Mouse (Mus musculus): ENCODE measurements at regions not wholly inside any gene's neighbourhood (a gene's known extent, or its start where the extent isn't known, plus 50 kb on each side); places are given as distances from the start of the nearest gene placed in this dataset.
A peak's percentile ranks its signal among the peaks of the same experiment; 100 is the strongest.

- ATAC-seq (replicated peaks; ENCODE audit: low FRiP score): no peak
- H3K27ac ChIP-seq: no peak overlapping the region
- no peaks in the 10 kb centered on the region for H3K9me3 ChIP-seq (replicated peaks)
- H3K27me3 ChIP-seq: no peaks in the 10 kb centered on the region
- H3K9ac ChIP-seq: no peak overlapping the region
- H3K4me2 ChIP-seq: no peak overlapping the region
- 92% methylated on average over 5 of the region's 5 CpGs for WGBS
- H3K36me3 ChIP-seq: no peaks in the 10 kb centered on the region
- H3K4me1 ChIP-seq: peaks cover 22% of the 10 kb centered on the region
- H3K4me3 ChIP-seq (replicated peaks): no peak overlapping the region
Observed at GRCm38 (mm10) chr14:60527951-60528350, 105.8 kb upstream of the Spata13 start.

GRCm38 (mm10) chr14:60528520-60528919, 105.3 kb upstream of the Spata13 start:
- Histone ChIP-seq H3K9me3 (replicated peaks) (no peaks in the 10 kb centered on the region), H3K4me1 (peaks cover 21% of the 10 kb centered on the region), H3K4me3 (replicated peaks) (no peak overlapping the region), H3K27ac (no peak overlapping the region), H3K27me3 (no peaks in the 10 kb centered on the region), H3K9ac (no peak overlapping the region), H3K4me2 (no peak overlapping the region), H3K36me3 (no peaks in the 10 kb centered on the region)
- no peak for ATAC-seq (replicated peaks; ENCODE audit: low FRiP score)
- 87% methylated on average over 7 of the region's 7 CpGs for WGBS

- ATAC-seq (replicated peaks; ENCODE audit: low FRiP score): no peak
- no peak overlapping the region for H3K4me2 ChIP-seq
- H3K9me3 ChIP-seq (replicated peaks): no peaks in the 10 kb centered on the region
- no peaks in the 10 kb centered on the region for H3K36me3 ChIP-seq
- no peaks in the 10 kb centered on the region for H3K27me3 ChIP-seq
- 0 out of 2 replicates have a peak overlapping the region, but pooled peaks have one; percentile 9 for H3K27ac ChIP-seq
- peaks cover 26% of the 10 kb centered on the region for H3K4me1 ChIP-seq
- no peak overlapping the region for H3K9ac ChIP-seq
- H3K4me3 ChIP-seq (replicated peaks): no peak overlapping the region
- WGBS: 78% methylated on average over 3 of the region's 3 CpGs
Observed at GRCm38 (mm10) chr14:60529022-60529421, 104.8 kb upstream of the Spata13 start.

- H3K27me3 ChIP-seq: no peaks in the 10 kb centered on the region
- ATAC-seq (replicated peaks; ENCODE audit: low FRiP score): 0 out of 2 replicates have a peak, but pooled peaks have one; percentile 10
- WGBS: 53% methylated on average over 7 of the region's 7 CpGs
- no peaks in the 10 kb centered on the region for H3K9me3 ChIP-seq (replicated peaks)
- H3K4me1 ChIP-seq: peaks cover 26% of the 10 kb centered on the region
- H3K9ac ChIP-seq: no peak overlapping the region
- H3K4me2 ChIP-seq: no peak overlapping the region
- H3K4me3 ChIP-seq (replicated peaks): no peak overlapping the region
- H3K36me3 ChIP-seq: no peaks in the 10 kb centered on the region
- peak overlapping the region; percentile 20; the same call in 1 of the 2 replicates for H3K27ac ChIP-seq
Observed at GRCm38 (mm10) chr14:60529646-60530347, 104.0 kb upstream of the Spata13 start.

- Histone ChIP-seq H3K9me3 (replicated peaks) (no peaks in the 10 kb centered on the region), H3K4me2 (no peak overlapping the region), H3K36me3 (no peaks in the 10 kb centered on the region), H3K9ac (no peak overlapping the region), H3K4me1 (peaks cover 26% of the 10 kb centered on the region), H3K4me3 (replicated peaks) (no peak overlapping the region), H3K27ac (peak overlapping the region; percentile 20; the same call in 1 of the 2 replicates), H3K27me3 (no peaks in the 10 kb centered on the region)
- WGBS: 24% methylated on average over 6 of the region's 6 CpGs
- ATAC-seq (replicated peaks; ENCODE audit: low FRiP score): 0 out of 2 replicates have a peak, but pooled peaks have one; percentile 26
Observed at GRCm38 (mm10) chr14:60530348-60530711, 103.5 kb upstream of the Spata13 start.

- H3K4me2 ChIP-seq: no peak overlapping the region
- WGBS: 82% methylated on average over 5 of the region's 5 CpGs
- ATAC-seq (replicated peaks; ENCODE audit: low FRiP score): no peak
- H3K4me1 ChIP-seq: peaks cover 26% of the 10 kb centered on the region
- H3K9me3 ChIP-seq (replicated peaks): no peaks in the 10 kb centered on the region
- no peak overlapping the region for H3K27ac ChIP-seq
- H3K4me3 ChIP-seq (replicated peaks): no peak overlapping the region
- no peak overlapping the region for H3K9ac ChIP-seq
- no peaks in the 10 kb centered on the region for H3K27me3 ChIP-seq
- H3K36me3 ChIP-seq: no peaks in the 10 kb centered on the region
Observed at GRCm38 (mm10) chr14:60530973-60531372, 102.8 kb upstream of the Spata13 start.

GRCm38 (mm10) chr14:60531766-60532165, 102.0 kb upstream of the Spata13 start:
- H3K9ac ChIP-seq: no peak overlapping the region
- H3K27me3 ChIP-seq: no peaks in the 10 kb centered on the region
- H3K9me3 ChIP-seq (replicated peaks): no peaks in the 10 kb centered on the region
- H3K4me1 ChIP-seq: peaks cover 26% of the 10 kb centered on the region
- no peaks in the 10 kb centered on the region for H3K36me3 ChIP-seq
- H3K4me2 ChIP-seq: no peak overlapping the region
- ATAC-seq (replicated peaks; ENCODE audit: low FRiP score): no peak
- H3K27ac ChIP-seq: no peak overlapping the region
- H3K4me3 ChIP-seq (replicated peaks): no peak overlapping the region

- H3K4me1 ChIP-seq: peaks cover 26% of the 10 kb centered on the region
- H3K4me2 ChIP-seq: 0 out of 2 replicates have a peak overlapping the region, but pooled peaks have one; percentile 17
- no peak overlapping the region for H3K9ac ChIP-seq
- H3K9me3 ChIP-seq (replicated peaks): no peaks in the 10 kb centered on the region
- H3K27me3 ChIP-seq: no peaks in the 10 kb centered on the region
- no peaks in the 10 kb centered on the region for H3K36me3 ChIP-seq
- no peak overlapping the region for H3K27ac ChIP-seq
- 33% methylated on average over 23 of the region's 23 CpGs for WGBS
- H3K4me3 ChIP-seq (replicated peaks): no peak overlapping the region
- ATAC-seq (replicated peaks; ENCODE audit: low FRiP score): no peak
Observed at GRCm38 (mm10) chr14:60533452-60534224, 100.2 kb upstream of the Spata13 start.

GRCm38 (mm10) chr14:60539040-60539439, 94.8 kb upstream of the Spata13 start:
- H3K4me2 ChIP-seq: no peak overlapping the region
- no peak overlapping the region for H3K4me3 ChIP-seq (replicated peaks)
- no peak for ATAC-seq (replicated peaks; ENCODE audit: low FRiP score)
- H3K9ac ChIP-seq: no peak overlapping the region
- H3K9me3 ChIP-seq (replicated peaks): no peaks in the 10 kb centered on the region
- 81% methylated on average over 2 of the region's 2 CpGs for WGBS
- H3K4me1 ChIP-seq: peaks cover 15% of the 10 kb centered on the region; the same call in 1 of the 2 replicates
- H3K27ac ChIP-seq: no peak overlapping the region
- no peaks in the 10 kb centered on the region for H3K27me3 ChIP-seq
- H3K36me3 ChIP-seq: no peaks in the 10 kb centered on the region

- Histone ChIP-seq H3K4me3 (replicated peaks) (no peak overlapping the region), H3K36me3 (no peaks in the 10 kb centered on the region), H3K27ac (no peak overlapping the region), H3K4me1 (peaks cover 14% of the 10 kb centered on the region; the same call in 1 of the 2 replicates), H3K9ac (no peak overlapping the region), H3K4me2 (no peak overlapping the region), H3K27me3 (no peaks in the 10 kb centered on the region), H3K9me3 (replicated peaks) (no peaks in the 10 kb centered on the region)
- 67% methylated on average over 4 of the region's 4 CpGs for WGBS
- ATAC-seq (replicated peaks; ENCODE audit: low FRiP score): no peak
Observed at GRCm38 (mm10) chr14:60540111-60540510, 93.7 kb upstream of the Spata13 start.

- Histone ChIP-seq H3K4me2 (no peak overlapping the region), H3K27me3 (no peaks in the 10 kb centered on the region), H3K9ac (no peak overlapping the region), H3K4me1 (peaks cover 14% of the 10 kb centered on the region; the same call in 1 of the 2 replicates), H3K27ac (no peak overlapping the region), H3K36me3 (no peaks in the 10 kb centered on the region), H3K9me3 (replicated peaks) (no peaks in the 10 kb centered on the region), H3K4me3 (replicated peaks) (no peak overlapping the region)
- 80% methylated on average over 5 of the region's 5 CpGs for WGBS
- ATAC-seq (replicated peaks; ENCODE audit: low FRiP score): no peak
Observed at GRCm38 (mm10) chr14:60541596-60541995, 92.2 kb upstream of the Spata13 start.

GRCm38 (mm10) chr14:60544767-60545166, 89.0 kb upstream of the Spata13 start:
- no peaks in the 10 kb centered on the region for H3K36me3 ChIP-seq
- H3K4me3 ChIP-seq (replicated peaks): no peak overlapping the region
- 0 out of 2 replicates have a peak, but pooled peaks cover 5% of the 10 kb centered on the region for H3K4me1 ChIP-seq
- no peaks in the 10 kb centered on the region for H3K27me3 ChIP-seq
- no peak overlapping the region for H3K4me2 ChIP-seq
- H3K9me3 ChIP-seq (replicated peaks): no peaks in the 10 kb centered on the region
- H3K27ac ChIP-seq: no peak overlapping the region
- no peak overlapping the region for H3K9ac ChIP-seq
- ATAC-seq (replicated peaks; ENCODE audit: low FRiP score): no peak

All from kidney, embryonic 15.5 days (tissue).